Mouse (Mus musculus) right cerebral cortex, postnatal 14 days (tissue): ENCODE data around the gene Lama5.
"Not testable (repeated sequence)": the region's sequence is repeated elsewhere in the genome, so short reads cannot be mapped to it uniquely, and the experiment has no call there.

Experiments
- DNase-seq: peaks from one replicate; pipeline ENCODE4 v3.0.0; 2022

The Lama5 gene

DNA sequence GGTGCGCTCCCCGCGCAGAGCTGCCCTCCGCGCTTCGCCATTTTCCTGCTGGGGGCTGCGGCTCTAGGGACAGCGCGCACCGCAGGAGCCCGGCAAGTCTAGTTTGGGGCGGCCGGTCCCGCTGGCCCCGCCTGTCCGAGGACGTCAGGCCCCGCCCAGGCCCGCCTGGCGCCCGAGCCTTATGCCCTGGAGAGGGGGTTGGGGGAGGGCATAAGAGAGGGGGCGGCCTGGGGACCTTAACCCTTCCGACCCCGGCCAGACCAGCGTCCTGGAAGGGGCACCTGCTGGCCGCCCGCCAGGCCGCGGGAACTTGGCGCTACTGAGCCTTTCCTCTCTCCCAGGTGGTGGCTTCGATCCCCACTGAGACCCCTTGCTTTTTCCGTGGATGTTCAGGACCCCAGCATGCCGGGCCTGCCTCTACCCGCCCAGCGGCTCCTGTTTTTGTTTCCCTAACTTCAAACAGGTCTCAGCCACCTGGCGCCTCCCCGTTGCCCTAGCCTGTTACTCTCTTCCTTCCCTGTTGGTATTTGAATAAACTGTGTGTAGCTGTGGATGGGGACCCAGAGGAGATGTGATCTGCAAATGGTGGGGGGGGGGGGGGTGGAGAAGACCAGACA lies at the start of gene Lama5:
TSS of gene Lama5 (minus strand) at position 98 of the 617 bp plus-strand sequence.
- DNase-seq: no peak

DNA sequence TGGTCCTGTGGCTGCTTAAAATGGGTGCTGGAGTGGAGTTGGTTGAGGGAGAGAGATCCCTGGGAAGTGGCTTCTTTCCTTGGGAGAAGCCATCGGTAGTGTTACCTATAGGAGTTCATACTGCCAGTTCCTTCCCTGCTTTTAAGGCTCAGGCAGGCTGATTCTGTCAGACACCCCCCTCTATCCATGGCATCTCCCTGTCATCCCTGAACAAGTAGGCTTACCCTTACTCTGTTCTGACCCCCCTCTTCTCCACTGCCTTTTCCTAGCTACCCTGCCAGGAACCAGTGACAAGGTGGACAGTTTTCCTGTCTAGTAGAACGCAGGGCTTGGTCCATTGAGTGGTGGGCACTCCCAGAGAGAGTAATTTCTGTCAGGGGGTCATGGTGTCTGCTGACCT lies 48.9 kb upstream of the Lama5 start:
- no peak for DNase-seq

DNA sequence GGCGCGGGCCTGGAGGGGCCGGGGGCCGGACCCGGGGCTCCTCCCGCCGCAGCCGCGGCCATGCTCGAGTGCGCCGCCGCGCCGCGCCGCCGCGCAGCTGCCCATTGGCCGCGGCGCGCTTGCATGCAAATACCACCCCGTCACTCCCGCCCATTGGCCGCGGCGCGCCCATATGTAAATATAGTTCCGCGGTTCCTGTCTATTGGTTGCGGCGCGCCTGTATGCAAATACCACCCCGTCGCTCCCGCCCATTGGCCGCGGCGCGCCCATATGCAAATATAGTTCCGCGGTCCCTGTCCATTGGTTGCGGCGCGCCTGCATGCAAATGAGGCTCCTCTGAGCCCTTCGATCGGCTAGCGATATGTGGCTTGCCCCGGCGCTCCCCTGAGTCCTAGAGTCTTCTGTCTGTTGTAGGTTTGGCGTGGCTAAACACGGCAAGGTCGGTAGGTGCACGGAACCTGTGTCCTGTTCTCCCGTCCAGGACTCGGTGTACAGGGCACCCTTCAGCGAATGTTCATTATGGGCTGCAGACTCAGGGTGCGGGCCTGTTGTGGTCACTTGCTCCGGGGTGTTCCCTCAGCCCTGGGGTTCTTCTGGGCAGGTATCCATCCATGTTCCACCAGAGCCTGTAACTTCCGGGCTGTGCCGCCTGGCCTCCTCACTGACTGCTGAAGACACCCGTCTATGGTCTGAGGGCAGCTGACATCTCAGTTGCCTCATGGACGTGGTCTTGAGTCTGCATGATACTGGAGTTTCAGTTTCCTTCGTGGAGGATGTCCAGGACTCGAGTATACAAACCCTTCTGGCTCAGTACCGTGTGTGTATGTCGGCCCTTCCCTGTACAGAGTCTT lies 48.0 kb upstream of the Lama5 start, which contains the start of gene Cables2:
TSS of gene Cables2 (minus strand) at position 103 of the 851 bp plus-strand sequence.
- DNase-seq: peak; percentile 93

DNA sequence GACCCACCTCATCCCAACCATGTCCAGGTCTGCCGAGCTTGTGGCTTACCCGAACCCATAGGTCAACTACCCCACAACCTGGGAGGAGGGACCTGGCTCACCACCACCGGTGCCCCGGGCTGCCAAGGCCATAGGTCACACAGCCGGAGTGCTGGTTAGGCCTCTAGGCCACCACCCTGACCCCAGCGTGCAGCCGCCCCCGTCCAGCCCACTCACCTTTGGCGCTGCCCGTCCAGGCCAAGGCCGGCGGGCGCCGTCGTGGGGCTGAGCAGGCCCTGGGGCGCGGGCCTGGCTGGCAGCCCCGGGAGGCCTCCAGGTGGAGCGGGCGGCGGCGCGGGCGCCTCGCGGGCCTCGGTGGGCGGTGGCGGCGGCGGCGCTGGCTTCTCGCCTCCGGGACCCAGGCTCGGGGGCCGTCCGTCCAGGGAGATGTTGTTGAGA lies 47.2 kb upstream of the Lama5 start:
- peak; percentile 44 for DNase-seq

DNA sequence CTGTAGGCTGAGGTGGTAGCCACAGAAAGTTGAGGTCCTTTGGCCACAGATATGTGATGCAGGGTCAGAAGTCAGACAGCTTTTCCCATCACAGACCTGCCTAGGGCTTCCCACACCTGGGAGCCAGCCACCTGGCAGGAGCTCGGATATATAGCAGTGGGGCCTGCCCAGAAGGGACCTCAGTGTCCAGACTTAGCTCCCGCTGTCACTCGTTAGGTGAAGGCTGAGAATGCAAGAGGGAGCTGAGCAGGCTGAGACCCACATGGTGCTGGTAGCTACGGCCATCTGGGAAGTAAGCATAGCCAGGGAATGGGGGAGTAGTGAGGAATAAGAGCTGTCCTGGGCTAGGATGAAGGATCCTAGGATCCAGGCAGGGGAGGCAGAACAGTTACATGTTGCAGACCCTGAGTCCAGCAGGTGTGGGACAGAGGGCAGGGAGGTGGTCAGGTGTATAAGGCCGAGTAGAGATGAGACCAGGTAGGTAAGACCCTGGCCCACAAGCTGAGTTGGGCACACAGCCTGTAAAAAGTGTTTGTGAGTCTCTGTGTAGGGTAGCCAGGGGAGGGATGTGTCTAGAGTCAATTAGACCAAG lies 46.2 kb upstream of the Lama5 start:
- DNase-seq: no peak

DNA sequence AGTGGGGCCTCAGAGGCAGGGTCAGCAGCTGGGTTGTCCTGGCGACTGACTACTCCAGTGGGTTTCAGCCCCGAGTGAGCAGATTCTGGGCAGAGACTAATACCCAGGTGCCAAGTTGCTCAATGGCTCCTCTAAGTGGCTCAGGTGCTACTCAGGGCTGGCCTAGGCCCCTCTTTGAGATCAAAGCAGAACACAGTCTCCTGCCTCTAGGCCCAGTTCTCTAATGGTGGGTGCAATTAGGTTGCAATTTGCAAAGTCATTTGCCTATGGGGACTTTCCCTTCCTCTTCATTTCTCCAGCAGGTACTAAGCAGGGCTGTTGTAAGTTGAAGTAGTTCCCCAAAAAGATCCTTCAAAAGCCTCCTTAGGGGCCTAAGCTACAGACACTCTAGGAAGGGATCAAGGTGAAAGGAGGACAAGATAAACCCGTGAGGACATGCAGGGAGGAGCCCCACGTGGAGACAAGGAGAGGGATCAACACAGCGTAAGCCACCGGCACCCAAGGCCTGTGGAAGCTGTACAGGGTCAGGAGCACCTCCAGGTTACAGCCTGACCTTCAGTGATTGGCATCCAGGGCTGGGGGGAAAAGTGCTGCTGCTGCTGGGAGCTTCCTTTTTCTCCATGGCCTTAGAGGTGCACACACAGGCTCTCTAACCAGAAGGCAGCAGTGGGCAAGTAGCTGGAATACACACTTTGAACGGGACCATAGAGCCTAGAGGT lies 45.0 kb upstream of the Lama5 start:
- DNase-seq: no peak

DNA sequence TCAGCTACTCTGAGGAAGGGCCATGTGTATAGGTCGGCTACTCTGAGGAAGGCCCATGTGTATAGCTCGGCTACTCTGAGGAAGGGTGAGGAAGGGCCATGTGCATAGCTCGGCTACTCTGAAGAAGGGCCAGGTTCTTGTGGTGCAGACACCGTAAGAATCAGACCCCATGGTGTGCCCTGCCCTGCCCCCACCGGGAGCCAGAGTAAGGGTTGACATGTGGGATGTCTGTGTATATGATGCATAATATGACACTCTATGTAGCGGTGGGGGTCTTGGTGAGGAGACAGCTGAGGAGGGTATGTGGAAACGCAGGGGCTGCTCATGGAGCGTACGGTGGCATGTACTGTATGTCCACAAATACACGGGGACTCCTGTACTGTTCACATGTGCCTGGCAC lies 43.7 kb upstream of the Lama5 start:
- DNase-seq: no peak

DNA sequence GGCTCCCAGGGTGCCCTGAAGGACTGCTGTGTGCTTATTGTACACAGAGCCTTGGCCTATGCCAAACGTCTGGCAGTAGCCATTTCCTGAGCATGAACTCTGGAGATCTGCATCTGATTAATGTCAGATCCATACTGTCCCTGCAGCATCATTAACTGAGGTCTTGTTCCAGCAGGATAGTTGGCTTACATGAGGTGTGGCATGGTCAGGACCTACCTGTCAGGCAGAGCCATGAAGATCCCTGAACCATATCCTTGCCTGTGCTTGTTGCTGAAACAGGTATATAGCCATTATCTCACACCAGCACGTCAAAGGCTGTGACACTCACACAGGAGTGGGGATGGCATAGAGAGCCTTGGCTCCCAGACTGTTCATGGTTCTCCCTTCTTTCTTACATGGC lies 42.3 kb upstream of the Lama5 start:
- DNase-seq: no peak

DNA sequence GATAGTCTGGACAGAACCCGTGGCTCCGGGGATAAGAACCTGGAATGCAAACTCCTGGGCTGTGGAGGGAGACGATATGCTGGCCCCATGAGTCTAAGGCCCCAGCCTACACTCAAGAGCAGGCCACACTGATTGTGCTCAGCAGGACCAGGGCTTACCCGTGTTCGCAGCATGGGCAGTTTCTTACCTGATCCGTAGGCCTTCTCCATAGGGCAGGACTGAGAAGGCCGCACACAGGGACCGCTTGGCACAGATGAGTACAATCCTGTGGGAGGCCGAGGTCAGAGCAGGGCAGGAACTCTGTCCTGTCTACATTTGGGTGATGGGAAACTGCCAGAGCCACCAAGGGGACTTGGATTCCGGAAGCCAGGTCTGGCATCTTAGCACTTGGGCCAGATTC lies 37.2 kb upstream of the Lama5 start:
- no peak for DNase-seq

DNA sequence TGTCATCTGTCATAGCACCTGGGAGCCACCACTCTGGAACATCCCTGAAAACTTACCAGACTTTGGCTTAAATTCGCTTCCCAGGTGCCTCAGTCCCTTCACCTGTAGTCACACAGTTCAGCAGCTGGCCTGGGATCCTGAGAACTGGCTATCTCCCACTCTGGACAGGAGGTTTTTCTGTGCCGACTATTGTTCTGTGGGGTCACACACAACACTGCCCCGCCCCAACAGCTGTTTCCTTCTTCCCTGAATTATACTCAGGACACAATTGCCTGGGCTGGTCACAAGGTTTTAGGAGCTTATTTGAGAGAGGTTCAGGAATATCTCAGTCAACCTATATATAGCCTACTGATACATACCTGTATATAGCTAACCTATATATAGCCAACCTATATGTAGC lies 36.8 kb upstream of the Lama5 start:
- DNase-seq: no peak

DNA sequence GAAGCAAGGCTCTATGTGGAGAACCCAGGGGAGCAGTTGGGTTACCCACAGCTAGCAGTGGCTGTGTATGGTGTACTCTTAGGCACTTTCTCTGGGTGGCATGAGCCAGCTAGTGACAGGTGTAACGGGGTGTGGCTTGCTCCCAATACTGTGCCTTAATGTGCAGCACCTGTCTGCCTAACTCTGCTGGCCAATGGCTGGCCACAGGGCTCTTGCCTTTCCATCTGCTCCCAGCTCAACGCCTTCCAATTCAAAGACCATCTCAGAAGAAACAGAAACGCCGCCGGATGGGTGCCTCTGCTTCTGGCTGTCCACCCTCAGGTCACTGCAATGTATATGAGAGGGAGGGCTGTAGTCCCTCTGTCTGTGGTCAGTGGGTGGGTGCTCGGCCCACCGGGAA lies 36.2 kb upstream of the Lama5 start:
- no peak for DNase-seq

DNA sequence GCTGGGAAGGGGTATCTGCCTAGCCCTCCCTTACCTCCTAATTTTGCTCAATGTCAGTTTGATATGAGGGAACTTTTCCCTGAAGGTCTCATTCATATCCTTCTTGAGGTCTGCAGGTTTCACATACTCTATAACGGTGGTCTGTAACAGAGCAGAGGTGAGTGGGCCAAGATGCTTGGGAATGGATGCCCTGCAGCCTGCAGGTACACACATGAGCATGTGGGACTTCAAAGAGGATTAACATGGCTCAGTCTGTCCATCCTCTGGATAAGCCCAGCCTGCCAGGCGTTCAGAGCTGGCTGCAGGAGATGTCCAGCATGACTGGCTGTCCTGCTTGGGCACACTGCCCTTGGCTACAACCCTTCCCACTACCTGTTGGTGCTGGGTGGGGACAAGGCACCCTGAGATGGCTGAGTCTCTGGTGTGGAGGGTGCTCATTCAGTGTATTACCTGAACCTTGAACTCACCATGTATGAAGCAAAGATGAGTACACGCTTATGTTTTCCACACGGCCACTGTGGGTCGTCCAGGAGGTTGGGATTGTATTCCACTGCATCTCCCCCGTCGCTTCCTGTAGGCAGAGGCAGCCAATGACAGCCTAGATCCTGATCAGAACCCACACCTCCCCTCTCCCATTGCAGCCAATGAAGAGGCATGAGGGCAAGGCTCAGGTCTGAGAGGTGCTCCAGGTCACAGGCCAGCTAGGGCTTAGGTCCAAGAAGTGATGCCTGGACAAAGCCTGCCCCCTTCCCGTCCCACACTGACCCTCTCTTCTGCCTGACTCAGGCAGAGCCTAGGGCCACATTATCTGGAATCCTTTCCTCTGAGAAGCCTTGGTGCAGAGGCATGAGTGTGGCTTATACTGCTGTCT lies 35.2 kb upstream of the Lama5 start:
- no peak for DNase-seq

DNA sequence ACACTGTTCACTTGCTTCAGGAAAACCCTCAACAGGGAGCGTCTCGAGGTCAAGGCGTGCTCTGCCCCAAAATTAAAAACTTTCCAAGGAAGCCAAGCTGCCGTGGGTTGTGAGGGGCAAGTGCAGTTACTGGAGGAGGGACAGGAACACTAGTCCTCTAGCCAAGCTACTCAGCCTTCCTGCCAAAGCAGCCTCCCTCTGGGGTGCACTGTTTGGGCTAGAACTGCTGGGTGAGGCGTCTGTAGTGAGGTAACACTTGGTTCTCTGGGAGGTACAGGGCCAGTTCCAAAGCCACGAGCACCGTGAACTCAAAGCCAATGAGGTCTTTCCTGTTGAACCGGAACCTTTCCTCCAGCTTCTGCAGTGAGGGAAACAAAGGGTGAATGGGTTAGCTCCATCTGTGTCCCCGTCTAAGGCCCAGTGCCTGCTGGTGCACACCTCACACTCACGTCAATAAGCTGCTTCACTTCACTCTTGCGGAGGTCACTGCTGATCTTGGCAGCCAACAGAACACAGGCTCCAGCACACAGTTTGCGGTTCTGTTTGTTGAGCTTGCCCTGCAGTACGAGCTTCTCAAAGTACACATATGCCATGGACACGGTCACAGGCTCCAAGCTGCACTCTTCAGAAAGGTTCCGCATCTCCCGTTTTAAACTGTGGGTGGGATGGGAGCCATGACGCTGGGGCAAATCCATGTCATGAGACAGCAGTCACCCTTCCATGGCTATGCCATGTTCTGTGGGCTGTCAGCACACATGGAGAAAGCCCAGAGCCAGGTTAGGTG lies 34.4 kb upstream of the Lama5 start:
- DNase-seq: not testable (repeated sequence)

DNA sequence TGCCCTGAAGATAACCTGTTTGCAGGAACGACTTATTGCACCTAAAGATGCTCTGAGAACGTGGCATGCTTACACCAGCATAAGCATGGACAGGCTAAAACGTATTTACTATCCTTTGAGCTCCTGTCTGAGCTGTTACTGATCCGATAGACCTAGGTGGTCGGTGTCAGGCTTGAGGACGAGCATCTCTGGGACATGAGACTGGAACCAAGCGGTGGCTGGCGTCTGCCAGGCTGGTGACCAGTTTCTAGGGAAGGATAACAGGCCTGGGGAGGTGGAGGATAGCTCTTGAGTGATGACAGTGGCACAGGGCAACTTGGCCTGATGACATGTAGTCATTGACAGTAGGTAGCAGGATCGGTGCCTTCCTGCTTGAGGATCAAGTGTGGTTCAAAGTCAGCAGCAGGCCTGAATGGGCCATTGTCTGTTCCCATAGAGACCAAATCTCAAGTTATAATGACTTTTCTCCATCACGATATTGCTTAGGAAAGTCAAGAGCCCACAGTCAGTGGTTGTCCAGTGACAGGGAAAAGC lies 33.4 kb upstream of the Lama5 start:
- not testable (repeated sequence) for DNase-seq

DNA sequence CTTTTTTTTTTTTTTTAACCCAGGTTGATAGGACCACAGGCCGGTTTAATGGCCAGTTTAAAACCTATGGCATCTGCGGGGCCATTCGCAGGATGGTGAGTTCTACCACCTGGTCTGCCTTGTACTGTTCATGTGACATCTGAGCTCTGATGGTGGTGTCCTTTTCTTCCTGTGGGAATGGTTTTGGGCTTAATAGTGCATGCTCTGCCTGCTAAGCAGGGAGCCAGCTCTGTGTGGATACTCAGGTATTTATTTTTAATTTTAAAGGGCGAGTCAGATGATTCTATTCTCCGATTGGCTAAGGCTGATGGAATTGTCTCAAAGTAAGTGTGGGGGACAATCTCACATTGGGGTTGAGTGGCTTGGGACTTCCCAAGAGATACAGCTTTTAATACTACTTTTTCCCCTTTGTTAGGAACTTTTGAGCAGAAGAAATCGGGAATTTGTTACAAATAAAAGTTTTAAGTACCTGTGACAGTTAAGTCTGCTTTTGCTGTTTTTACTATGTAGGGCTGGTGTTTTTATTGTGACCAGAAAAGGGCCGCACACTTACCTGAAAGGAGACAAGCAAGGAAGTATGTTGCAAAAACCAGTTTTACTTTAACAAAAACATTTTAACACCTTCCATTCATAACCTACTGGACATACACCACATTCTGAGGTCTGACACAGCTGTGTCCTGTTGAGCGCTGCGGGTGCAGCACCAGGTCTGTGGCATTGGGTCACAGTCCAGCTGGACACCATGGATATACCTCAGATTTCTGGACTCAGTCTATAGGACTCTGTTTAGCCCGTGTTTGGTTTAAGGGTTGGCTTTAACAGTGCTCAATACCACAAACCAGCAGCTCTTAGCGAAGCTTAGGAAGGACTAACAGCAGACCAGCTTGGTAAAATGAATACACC lies 32.6 kb upstream of the Lama5 start:
- DNase-seq: no peak

DNA sequence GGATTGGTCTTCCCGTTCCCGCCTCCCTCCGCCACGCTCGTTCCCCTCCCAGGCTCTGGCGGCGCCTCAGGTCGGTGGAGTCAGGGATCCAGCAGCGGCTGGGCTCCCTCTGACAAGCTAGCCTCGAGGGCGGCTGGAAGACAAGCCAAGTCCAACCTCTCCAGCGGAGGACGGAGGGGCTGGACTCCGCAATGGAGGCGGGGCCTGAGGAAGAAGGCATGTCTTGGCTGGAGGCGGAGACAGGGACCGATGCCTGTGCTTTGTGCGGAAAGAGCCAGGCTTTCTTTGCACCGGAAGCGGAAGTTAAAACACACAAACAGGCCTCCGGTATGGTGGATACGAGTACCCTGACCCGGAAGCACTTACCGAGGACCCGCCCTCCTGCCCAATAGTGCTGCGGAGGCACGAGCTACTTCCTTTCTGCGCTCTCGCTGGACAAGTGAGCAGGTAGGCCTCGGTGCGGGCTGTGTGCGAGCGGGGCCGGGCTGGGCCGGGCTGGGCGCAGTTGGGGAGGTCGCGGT lies 31.4 kb upstream of the Lama5 start, which contains the start of gene Rps21:
TSS of gene Rps21 (plus strand) at position 377 of the 521 bp plus-strand sequence.
- DNase-seq: peak; percentile 96

DNA sequence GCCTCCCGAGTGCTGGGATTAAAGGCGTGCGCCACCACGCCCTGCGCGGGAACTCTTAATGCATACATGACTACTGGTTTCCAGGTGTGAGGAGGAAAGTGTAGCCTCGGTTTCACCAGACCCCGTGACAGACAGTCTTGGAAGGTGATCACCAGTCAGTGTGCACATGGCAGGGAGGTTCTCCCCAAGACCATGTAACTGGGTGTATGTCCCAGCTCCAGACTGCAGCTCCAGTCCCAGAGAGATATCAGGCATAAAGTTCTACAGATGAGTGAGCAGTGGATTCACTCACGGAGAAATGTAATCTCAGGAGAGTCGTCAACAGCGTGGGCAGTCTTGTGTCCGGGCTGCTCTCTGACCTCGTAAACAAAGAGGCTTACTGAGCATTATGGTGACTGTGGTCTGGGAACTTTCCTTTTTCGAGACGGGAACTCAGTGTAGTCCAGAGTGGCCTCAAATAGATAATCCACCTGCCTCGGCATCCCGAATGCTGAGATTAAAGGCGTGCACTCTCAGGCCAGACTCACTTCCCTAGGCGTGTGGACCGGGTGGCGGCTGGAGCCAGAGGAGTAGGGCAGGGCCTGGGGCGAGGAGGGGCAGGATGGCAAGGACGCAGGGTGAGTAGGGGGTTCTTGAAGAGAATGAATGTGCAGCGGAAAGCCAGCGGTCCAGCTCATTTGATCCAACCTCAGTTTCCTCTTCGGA lies 30.8 kb upstream of the Lama5 start:
- no peak for DNase-seq

DNA sequence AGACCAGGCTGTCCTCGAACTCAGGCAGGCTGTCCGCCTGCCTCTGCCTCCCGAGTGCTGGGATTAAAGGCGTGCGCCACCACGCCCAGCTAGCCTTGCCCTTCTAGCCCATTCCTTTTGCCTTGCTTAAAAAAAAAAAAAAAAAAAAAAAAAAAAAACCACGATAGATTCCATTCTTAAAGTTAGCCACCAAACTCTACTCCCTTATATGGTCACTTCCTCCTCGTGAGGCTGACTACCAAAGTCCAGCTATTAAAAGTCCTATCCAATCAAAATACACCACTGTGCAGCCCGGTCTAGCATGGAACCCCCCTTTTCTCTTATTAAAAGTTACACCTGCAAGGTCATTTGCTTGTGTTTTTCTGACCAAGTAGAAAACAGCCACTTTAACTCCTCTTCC lies 30.0 kb upstream of the Lama5 start:
- DNase-seq: no peak
